Mouse (Mus musculus) midbrain, embryonic 10.5 days (tissue): ENCODE measurements around the gene Sirpa. TPM values are rescaled to one million over a fixed set of nuclear protein-coding genes. Genes with fewer than 3 reads are reported as not detected.

Experiments used
- DNase-seq: peaks from one replicate; pipeline ENCODE4 v3.0.0-alpha.2; 2017; ENCODE audit warnings: low spot score
- H3K27ac ChIP-seq: fragments of 300-500 bp; sonication (generic); replicated peaks from 2 replicates; pipeline ENCODE4 v1.5.1; 2016; ENCODE audit warnings: mild to moderate bottlenecking
- H3K27me3 ChIP-seq: fragments of 300-500 bp; sonication (generic); 2 replicates; pipeline ENCODE4 v1.6.1; 2016; ENCODE audit warnings: low read depth, mild to moderate bottlenecking; ENCODE audit not compliant: poor library complexity, severe bottlenecking
- H3K36me3 ChIP-seq: fragments of 300-500 bp; sonication (generic); 2 replicates; pipeline ENCODE4 v1.6.1; 2016; ENCODE audit warnings: mild to moderate bottlenecking, moderate library complexity
- H3K4me1 ChIP-seq: fragments of 300-500 bp; sonication (generic); 2 replicates; pipeline ENCODE4 v1.6.1; 2016
- H3K4me3 ChIP-seq: fragments of 300-500 bp; sonication (generic); 2 replicates; pipeline ENCODE4 v1.5.1; 2016; ENCODE audit warnings: mild to moderate bottlenecking, moderate library complexity
- H3K9me3 ChIP-seq: fragments of 300-500 bp; sonication (generic); replicated peaks from 2 replicates; pipeline ENCODE4 v1.6.1; 2016; ENCODE audit warnings: mild to moderate bottlenecking
- WGBS: fragments of 180-500 bp; shearing (Covaris S2); methylation state at CpG from one replicate; pipeline ENCODE4 v1.1.7; 2016; 5-methylcytosine and 5-hydroxymethylcytosine counted together
- polyA plus RNA-seq: library from polyadenylated mRNA; unstranded; fragments of >200 nt; fragmentation: Nextera tagmentation; extraction: Ambion mirVana; gene quantifications from 2 replicates; pipeline ENCODE4 v1.2.1, GENCODE M21; 2016

Sirpa gene
- polyA plus RNA-seq, 1 experiment from 2014 or later, result 16.0 TPM

DNA sequence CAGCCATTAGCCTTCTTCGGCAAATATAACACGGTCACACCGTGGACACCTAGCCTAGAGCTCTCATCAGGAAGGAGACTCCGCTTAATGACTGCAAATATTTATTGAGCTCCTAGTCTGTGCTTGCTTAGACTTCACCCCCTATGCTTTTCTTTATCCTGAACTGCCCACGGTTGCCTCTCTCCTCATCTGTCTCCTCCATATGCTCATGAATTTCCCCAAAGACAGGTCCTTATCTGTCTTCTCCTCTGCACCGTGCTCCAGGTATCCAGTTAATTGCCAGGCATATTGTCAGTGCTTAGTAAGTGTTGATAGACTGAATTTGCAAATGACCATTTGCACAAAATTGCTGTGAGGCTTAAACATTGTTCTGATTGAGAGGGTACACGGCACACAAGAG, 23.5 kb upstream of the Sirpa start:
- DNase-seq, result no peak
- 90% methylated on average over 7 of the region's 7 CpGs for WGBS
- H3K4me3 ChIP-seq, result no peak overlapping the region

DNA sequence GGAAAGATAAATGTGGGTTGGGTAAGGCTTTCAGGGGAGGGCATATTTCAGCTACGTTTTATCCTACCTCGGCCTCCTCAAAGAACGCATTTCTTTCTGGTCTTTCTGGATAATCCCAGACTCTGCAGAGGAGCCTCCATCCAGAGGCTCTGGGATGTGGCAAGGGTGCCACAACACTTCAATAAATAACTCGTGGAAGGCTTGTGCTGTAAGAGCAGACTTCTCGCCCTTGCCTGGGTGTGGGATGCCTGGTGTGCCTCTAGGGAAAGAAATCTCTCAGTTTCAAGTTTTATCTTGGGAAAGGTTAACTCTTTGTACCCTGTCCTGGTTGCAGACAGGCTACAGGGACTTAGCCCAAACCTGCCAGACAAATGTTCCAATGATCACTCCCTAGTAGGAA, 23.1 kb upstream of the Sirpa start:
- Histone ChIP-seq H3K4me1 (peaks cover 17% of the 10 kb centered on the region), H3K27me3 (peaks cover 26% of the 10 kb centered on the region), H3K27ac (no peak overlapping the region), H3K36me3 (no peaks in the 10 kb centered on the region), H3K4me3 (no peak overlapping the region), H3K9me3 (no peaks in the 10 kb centered on the region)
- DNase-seq, result no peak
- 81% methylated on average over 5 of the region's 5 CpGs for WGBS

More for the DNA sequence above, 23.5 kb upstream of the Sirpa start:
- peaks cover 22% of the 10 kb centered on the region for H3K27me3 ChIP-seq
- no peaks in the 10 kb centered on the region for H3K36me3 ChIP-seq
- no peak overlapping the region for H3K27ac ChIP-seq
- H3K4me1 ChIP-seq, result peaks cover 16% of the 10 kb centered on the region
- H3K9me3 ChIP-seq, result no peaks in the 10 kb centered on the region

- 16% methylated on average over 4 of the region's 4 CpGs for WGBS
- no peak for DNase-seq
- peak overlapping the region; percentile 81 for H3K27ac ChIP-seq
- H3K27me3 ChIP-seq, result peaks cover 56% of the 10 kb centered on the region
- no peaks in the 10 kb centered on the region for H3K9me3 ChIP-seq
- H3K4me1 ChIP-seq, result peaks cover 40% of the 10 kb centered on the region
- H3K36me3 ChIP-seq, result no peaks in the 10 kb centered on the region
- peak overlapping the region; percentile 50 for H3K4me3 ChIP-seq
These were observed 18.8 kb upstream of the Sirpa start for GRCm38 (mm10) chr2:129573701-129574273.

DNA sequence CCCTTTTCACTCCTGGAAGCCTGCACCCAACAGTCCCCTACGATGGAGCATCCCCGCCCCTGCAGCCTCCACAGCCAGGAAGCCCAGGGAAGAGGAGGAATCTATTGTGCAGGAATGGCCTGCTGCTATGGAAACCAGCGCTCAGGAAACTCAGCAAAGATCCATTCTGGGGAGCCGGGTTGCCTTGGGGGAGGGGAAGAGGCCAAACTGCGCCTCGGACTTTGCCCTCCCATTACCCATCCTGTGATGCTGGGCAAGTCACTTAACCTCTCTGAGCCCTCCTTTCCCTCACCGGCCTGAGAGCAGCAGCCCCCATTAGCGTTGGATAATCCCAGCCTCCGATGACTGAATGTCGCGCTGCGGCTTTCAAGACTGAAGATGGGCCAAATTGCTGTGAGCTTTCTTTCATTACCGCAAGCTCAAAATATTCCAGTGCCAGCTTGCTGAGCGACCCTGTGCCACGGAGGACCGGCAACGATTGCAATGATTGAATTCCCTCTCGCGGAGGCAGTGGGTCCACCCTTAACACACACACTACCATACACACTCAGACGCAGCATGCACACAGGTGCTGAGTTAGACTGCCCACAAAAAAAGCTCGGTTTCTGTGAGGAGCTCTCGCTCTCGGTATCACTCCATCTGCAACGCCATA, 18.1 kb upstream of the Sirpa start:
- H3K9me3 ChIP-seq, result no peaks in the 10 kb centered on the region
- peak overlapping the region; percentile 50 for H3K4me3 ChIP-seq
- H3K27ac ChIP-seq, result peak overlapping the region; percentile 81
- H3K27me3 ChIP-seq, result peaks cover 56% of the 10 kb centered on the region
- DNase-seq, result peak; percentile 77
- WGBS, result 11% methylated on average over 24 of the region's 24 CpGs
- H3K4me1 ChIP-seq, result peaks cover 43% of the 10 kb centered on the region
- no peaks in the 10 kb centered on the region for H3K36me3 ChIP-seq

GRCm38 (mm10) chr2:129575113-129575512, 17.5 kb upstream of the Sirpa start:
- Histone ChIP-seq H3K27me3 (peaks cover 56% of the 10 kb centered on the region), H3K36me3 (no peaks in the 10 kb centered on the region), H3K4me3 (no peak overlapping the region), H3K4me1 (peaks cover 43% of the 10 kb centered on the region), H3K9me3 (no peaks in the 10 kb centered on the region), H3K27ac (peak overlapping the region; percentile 81)
- no peak for DNase-seq
- 88% methylated on average over 4 of the region's 4 CpGs for WGBS

DNA sequence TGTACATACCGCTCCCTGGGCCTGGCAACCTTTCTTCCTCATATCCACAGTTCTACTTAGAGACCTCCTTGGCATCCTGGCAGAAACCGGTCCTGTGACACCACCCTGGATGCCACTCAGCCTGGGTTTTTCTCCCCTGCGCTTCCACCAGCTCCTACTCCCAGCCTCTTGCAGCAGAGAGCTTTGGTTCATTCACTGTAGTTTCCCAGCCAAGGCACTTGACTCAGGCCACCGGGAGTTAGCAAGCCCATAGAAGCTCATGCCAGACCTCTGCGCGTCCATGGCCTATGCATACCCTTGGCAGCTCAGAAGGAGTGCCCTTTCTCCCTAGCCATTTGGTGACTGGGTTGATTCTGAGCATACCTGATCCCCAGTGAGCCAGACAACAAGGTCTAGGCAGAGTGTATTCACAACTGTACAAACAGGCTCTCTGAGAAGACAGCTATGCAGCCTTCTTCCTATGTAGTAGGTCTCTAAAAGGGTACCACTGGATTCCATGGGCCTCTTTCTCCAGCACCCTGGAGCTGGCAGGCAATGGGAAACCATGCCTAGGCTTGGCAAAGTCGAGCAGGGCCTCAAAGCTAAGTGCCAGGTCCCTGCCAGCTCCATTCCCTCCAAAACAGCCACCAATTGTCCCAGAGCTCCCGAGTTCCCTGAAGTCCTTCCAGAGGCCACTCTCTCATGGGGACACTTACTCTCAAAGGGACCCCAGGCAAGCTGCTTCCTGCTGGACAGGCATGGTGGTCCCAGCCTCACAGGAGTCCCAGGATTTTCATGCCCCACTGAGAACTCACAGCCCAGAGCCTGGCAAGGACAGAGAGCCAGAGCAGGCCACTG, 15.8 kb upstream of the Sirpa start:
- H3K4me1 ChIP-seq, result peaks cover 43% of the 10 kb centered on the region

DNA sequence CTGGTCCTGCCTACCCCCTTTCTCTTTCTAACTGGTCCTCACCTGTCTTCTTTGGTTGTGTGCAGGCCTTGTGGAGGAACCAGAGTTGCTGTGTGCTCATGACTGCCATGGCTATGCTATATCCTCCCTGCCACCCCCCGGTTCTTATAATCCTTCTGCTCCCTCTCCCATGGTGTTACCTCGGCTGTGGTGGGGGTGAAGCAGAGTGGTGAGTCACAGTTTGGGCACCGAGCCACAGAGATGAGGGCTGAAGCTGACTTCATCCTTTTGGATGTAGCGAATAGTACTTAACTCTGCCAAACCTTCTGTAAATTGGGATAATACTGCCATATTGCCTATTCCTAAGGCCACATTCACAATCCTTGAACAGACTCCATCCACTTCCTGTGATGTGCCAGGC, 12.0 kb upstream of the Sirpa start:
- H3K4me1 ChIP-seq, result peaks cover 35% of the 10 kb centered on the region
- H3K36me3 ChIP-seq, result no peaks in the 10 kb centered on the region
- DNase-seq, result no peak
- WGBS, result 89% methylated on average over 4 of the region's 4 CpGs
- no peak overlapping the region for H3K27ac ChIP-seq
- no peaks in the 10 kb centered on the region for H3K9me3 ChIP-seq
- H3K27me3 ChIP-seq, result peaks cover 19% of the 10 kb centered on the region; the same call in 1 of the 2 replicates
- H3K4me3 ChIP-seq, result no peak overlapping the region

More for the DNA sequence above, 15.8 kb upstream of the Sirpa start:
- no peaks in the 10 kb centered on the region for H3K36me3 ChIP-seq
- WGBS, result 86% methylated on average over 8 of the region's 8 CpGs
- H3K27ac ChIP-seq, result peak overlapping the region; percentile 49; the same call in 1 of the 2 replicates
- no peak overlapping the region for H3K4me3 ChIP-seq
- DNase-seq, result no peak
- no peaks in the 10 kb centered on the region for H3K9me3 ChIP-seq
- peaks cover 53% of the 10 kb centered on the region for H3K27me3 ChIP-seq

DNA sequence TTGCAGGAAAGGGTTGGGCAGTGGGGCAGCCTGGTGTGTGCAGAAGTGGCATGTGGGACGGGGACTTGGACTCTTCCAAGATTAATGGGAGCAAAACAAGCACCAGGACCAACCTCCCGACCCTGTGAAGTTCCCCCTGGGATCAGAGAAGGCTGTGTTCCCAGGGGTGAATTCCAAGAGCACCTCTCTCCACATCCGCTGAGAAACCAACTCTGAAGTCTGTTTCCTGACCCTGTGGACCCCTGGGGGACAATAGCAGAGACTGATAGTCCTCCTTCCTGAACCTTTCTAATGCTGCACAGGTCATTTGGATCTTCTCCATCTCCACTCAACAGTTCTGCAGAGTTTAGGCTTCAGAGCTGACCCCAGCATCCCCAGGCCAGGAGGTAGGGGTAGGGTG, 10.8 kb upstream of the Sirpa start:
- H3K27me3 ChIP-seq, result peaks cover 8% of the 10 kb centered on the region; the same call in 1 of the 2 replicates
- no peak overlapping the region for H3K27ac ChIP-seq
- H3K9me3 ChIP-seq, result no peaks in the 10 kb centered on the region
- WGBS, result 64% methylated on average over 3 of the region's 3 CpGs
- H3K36me3 ChIP-seq, result no peaks in the 10 kb centered on the region
- H3K4me1 ChIP-seq, result peaks cover 31% of the 10 kb centered on the region
- no peak overlapping the region for H3K4me3 ChIP-seq
- no peak for DNase-seq

- peaks cover 26% of the 10 kb centered on the region for H3K4me1 ChIP-seq
- 88% methylated on average over 4 of the region's 4 CpGs for WGBS
- H3K27ac ChIP-seq, result no peak overlapping the region
- DNase-seq, result no peak
- H3K4me3 ChIP-seq, result no peak overlapping the region
- no peaks in the 10 kb centered on the region for H3K36me3 ChIP-seq
- peaks cover 3% of the 10 kb centered on the region; the same call in 1 of the 2 replicates for H3K27me3 ChIP-seq
- H3K9me3 ChIP-seq, result no peaks in the 10 kb centered on the region
These were observed 10.4 kb upstream of the Sirpa start for GRCm38 (mm10) chr2:129582261-129582660.

DNA sequence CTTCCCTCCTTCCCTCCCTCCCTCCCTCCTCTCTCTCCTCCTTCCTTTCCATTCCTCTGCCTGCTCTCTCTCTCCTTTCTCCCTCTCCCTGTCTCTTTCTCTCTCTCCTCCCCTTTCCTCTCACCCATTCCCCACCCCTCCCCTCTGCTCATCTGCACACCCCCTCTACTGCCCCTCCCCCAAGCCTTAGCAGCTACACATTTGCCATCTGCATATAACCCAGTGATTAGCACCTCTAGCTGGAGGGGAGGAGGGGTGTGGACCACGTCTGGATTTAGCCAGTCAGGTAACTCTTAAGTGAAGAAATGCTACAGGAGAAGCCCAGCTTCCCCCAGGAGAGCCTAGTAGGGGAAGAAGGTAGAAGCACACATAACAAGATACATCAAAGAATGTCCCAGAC, 7.7 kb upstream of the Sirpa start:
- no peaks in the 10 kb centered on the region for H3K27me3 ChIP-seq
- WGBS, result 17% methylated on average over 1 of the region's 1 CpGs
- H3K9me3 ChIP-seq, result no peaks in the 10 kb centered on the region
- no peak for DNase-seq
- no peaks in the 10 kb centered on the region for H3K36me3 ChIP-seq
- no peak overlapping the region for H3K4me3 ChIP-seq
- peaks cover 23% of the 10 kb centered on the region for H3K4me1 ChIP-seq
- H3K27ac ChIP-seq, result no peak overlapping the region

- Histone ChIP-seq H3K36me3 (no peaks in the 10 kb centered on the region), H3K27ac (0 out of 2 replicates have a peak overlapping the region, but pooled peaks have one; percentile 10), H3K27me3 (no peaks in the 10 kb centered on the region), H3K4me3 (no peak overlapping the region), H3K9me3 (no peaks in the 10 kb centered on the region), H3K4me1 (peaks cover 23% of the 10 kb centered on the region)
- DNase-seq, result no peak
- 82% methylated on average over 11 of the region's 11 CpGs for whole genome bisulfite sequencing
These were observed 6.6 kb upstream of the Sirpa start for GRCm38 (mm10) chr2:129585904-129586514.

DNA sequence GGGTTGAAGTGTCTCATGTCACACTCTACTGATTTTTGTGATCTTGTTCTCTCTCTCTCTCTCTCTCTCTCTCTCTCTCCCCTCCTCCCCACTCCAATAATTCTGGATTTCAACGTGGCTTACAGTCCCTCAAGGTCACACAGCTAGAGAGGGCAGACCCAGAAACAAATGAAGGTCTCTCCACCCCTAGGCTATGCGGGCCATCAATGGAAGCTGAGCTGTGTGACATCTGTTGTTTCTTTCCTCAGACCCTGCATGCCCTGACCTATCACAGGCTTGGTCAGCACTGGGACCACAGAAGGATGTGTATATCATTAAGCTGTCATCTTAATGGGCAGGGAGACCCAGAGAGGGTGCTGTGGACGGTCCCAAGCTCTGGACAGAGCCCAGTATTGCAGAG, 5.4 kb upstream of the Sirpa start:
- no peak overlapping the region for H3K4me3 ChIP-seq
- 53% methylated on average over 3 of the region's 3 CpGs for WGBS
- DNase-seq, result no peak
- no peaks in the 10 kb centered on the region for H3K36me3 ChIP-seq
- peaks cover 9% of the 10 kb centered on the region for H3K27me3 ChIP-seq
- H3K4me1 ChIP-seq, result peaks cover 32% of the 10 kb centered on the region
- H3K9me3 ChIP-seq, result no peaks in the 10 kb centered on the region
- H3K27ac ChIP-seq, result no peak overlapping the region
